Mouse (Mus musculus) ES-Bruce4 (cell line): ENCODE data around the gene Tex33.

ENCODE experiments used
- CTCF ChIP-seq: IDR thresholded peaks from one replicate; pipeline ENCODE4 v1.8.1; 2011; ENCODE audit warnings: low read depth, low read length
- EP300 ChIP-seq: IDR thresholded peaks from 2 replicates; pipeline ENCODE4 v1.6.1; 2011; ENCODE audit warnings: low read depth, low read length; ENCODE audit not compliant: insufficient read depth
- POLR2A ChIP-seq: IDR thresholded peaks from one replicate; pipeline ENCODE4 v1.8.1; 2011; ENCODE audit warnings: low read length; ENCODE audit not compliant: insufficient read depth

- TF ChIP-seq CTCF: no peak
- TF ChIP-seq POLR2A: no peak
- TF ChIP-seq EP300: no peak
These were observed 52.0 kb downstream of the Tex33 start for GRCm38 (mm10) chr15:78343683-78344082.
